Mouse (Mus musculus) ES-Bruce4 (cell line): ENCODE data around the gene Mn1.

Experiments
- CTCF ChIP-seq: IDR thresholded peaks from one replicate; pipeline ENCODE4 v1.8.1; 2011; ENCODE audit warnings: low read depth, low read length
- POLR2A ChIP-seq: IDR thresholded peaks from one replicate; pipeline ENCODE4 v1.8.1; 2011; ENCODE audit warnings: low read length; ENCODE audit not compliant: insufficient read depth

DNA sequence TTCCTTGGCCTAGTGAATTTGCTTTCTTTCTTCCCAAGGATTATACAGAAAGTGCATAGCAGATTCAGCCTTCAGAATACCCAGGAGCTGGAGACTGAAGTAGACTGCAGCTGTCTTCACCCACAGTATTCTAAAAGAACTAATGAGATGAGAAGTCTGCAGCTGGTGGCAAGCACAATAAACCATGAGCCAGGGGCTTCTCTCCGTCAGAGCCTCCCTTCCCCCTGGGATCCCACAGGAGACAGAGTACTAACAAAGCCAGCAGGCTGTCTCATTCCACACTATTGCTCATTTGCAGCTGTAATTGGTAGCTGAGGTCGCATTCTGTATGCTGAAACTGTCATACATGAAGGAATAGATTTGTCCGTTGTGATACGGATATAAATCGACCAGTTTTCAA is 48.6 kb upstream of the Mn1 start:
- TF ChIP-seq CTCF (no peak), POLR2A (no peak)
